Mouse (Mus musculus): ENCODE results near the gene Opcml.

DNA sequence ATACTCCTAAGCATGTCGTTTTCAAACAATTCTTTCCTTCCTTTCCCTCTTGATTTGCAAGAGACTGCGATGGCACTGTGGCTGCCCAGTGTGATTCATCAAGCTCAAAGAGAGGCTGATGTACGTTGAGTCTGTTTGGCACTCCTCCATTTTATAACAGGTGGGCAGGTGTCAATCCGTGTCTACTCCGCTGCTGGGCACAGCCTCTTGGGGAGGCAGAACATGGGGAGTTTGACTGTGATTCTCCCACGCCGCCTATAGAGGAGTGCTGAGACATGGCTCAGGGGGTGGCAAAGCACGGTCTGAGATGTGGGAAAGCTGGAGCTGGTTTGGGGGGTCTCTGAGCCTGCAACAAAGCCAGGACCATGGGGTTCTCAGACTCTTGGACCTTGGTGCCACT is 513.1 kb downstream of the Opcml start:
- TF ChIP-seq CTCF (conservative IDR thresholded peaks at IDR 0.05; ENCODE audit: low read length) (no peak), NANOG (IDR thresholded peaks at IDR 0.05; ENCODE audit: borderline replicate concordance, low read length) (no peak)
